Mouse (Mus musculus): Measurements from ENCODE around the gene Gm9774.

Gene Gm9774

GRCm38 (mm10) chr3:92429323-92429722 lies at the start of gene Gm9774:
Gene Gm9774, minus strand, starts transcription at chr3:92429423.
- DNase-seq (ENCODE audit: low spot score in 2 of 2): no peak

DNA sequence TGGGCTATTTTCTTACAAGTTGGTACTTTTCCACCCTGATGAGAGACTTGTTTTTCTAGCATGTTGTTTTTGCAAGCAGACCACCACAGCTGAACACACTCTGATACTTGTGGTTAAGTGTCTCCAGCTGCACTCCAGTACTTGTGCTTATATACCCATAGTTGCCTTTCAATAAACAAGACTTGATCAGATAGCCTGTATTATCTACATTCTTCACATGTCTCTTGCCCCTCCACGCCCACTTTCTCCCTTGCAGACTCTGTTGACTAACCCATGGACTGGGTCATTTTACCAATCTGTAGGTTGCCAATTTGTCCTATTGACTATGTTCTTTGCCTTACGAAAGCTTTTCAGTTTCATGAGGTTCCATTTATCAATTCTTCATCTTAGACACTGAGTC lies 40.9 kb upstream of the Gm9774 start:
- no peak for DNase-seq (ENCODE audit: low spot score in 2 of 2)

DNA sequence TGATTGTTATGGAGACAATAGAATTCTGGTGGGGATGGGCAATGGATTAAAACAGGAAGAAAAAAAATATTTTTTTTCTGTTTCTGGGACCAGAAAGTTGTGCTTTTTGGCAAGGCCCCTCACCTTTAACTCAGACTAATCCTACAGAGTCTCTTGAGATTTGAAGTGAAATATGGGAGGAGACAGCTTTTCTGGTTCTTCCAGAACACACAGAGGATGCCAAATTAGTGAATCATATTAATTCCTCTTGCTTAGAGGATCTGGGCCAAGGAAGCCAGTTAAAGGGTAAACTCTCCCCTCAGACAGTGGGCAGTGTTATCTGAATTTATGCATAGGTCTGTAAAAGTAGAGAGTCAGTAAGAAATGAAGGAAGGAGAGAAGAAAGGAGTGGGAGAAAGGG lies 38.2 kb upstream of the Gm9774 start:
- no peak for DNase-seq (ENCODE audit: low spot score in 2 of 2)

DNA sequence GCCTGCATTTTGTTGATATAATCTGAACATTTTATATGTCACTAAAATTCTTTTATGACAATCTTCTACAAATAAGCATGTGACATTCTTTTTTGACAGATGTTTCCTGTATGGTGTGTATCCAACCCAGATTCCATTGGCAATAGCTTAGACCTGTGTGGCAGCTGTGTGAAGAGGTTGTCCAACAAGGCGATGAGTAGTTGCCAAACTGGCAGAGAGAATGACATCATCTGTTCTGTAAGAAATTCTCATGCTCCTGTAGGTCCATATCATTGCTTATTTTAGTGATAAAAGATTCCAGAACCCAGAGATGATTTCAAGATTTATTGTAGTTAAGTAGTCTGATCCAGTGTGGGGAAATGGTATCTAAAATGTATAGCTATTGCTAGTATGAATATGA lies 37.4 kb upstream of the Gm9774 start:
- no peak for DNase-seq (ENCODE audit: low spot score in 2 of 2)

DNA sequence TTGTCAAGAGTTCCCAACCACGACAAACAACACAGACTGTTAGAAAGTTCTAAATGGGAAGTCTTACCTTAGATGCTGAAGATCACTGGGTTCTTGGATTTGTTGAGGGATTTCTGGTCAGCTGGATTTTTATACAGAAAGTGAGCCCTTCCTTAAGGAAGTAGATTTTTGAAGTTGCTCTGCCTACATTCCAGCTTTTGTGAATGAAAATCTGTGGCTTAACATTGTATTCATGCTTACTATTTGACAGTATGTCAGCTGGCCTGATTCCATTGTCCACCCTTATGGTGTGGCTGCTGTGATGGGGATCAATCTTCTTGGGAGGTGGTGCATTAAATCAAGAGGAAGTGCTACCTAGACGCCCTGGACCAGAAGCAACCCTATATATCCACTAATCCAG lies 29.4 kb upstream of the Gm9774 start, which contains the start of gene Sprr3:
Sprr3 (minus strand) TSS at position 101 of the 400 bp plus-strand sequence.
- no peak for DNase-seq (ENCODE audit: low spot score in 2 of 2)

- DNase-seq (ENCODE audit: low spot score in 2 of 2): no peak
These were observed 25.9 kb upstream of the Gm9774 start for GRCm38 (mm10) chr3:92455151-92455550.

DNA sequence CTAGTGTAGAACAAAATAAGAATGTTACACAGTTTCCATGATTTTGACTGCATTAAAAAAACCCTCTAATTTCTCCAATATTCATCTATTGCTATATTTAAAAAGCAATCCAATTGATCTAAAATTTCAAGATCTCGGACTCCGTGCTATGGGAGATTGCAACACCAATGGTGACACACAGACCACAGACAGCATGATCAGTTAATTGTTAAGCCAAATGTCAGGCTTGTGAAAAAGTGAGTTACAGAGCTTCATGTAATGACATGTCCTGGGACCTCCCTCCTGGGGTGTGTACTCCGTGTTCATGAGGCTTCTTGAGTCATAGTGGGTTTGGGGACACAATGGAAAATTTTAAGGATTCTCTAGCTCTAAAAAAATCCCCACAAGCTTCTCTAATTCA lies 11.0 kb upstream of the Gm9774 start:
- no peak for DNase-seq (ENCODE audit: low spot score in 2 of 2)

DNA sequence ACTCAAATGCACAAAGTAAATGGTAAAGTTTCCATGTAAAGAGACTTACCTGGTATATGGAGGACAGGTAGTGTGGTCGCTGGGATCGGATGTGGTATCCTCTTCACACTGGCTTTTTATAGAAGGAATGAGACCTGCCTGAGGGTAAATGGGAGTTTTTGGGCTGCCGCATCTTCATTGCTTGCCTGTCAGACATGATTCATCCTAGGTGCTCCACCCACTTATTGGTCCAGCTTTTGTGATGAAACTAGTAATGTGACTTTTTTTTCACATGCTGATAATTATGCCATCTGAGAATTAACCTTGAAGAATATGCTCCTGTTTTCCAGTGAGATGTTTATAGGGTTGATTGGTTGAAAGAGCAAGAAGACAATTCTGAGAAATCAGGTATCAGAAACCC lies 9.5 kb upstream of the Gm9774 start, which contains the start of gene Sprr1b:
Sprr1b (minus strand) TSS at position 101 of the 400 bp plus-strand sequence.
- no peak for DNase-seq (ENCODE audit: low spot score in 2 of 2)

DNA sequence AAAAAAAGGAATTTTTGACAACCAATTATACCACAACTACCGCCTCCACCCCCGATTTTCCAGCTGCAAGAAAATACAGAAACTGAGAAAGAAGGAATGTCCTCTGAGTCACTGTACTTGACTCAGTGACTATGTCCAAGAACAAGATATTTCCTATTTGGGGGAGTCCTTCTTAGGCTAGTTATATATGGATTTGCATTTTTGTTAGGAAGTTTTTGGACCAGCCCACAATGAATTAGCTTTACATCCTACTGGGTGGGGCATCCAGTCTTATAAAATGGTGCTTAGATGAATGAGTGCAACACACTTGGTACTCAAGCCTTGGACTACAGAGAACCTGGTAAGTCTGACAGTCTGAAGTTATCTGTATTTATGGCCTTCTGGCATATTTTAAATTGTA lies 3.1 kb upstream of the Gm9774 start, which contains the start of gene Sprr2k:
Sprr2k (plus strand) TSS at position 301 of the 400 bp plus-strand sequence.
- no peak for DNase-seq (ENCODE audit: low spot score in 2 of 2)

GRCm38 (mm10) chr3:92417782-92418181 lies 11.4 kb downstream of the Gm9774 start, which contains the start of gene Sprr2j-ps:
Gene Sprr2j-ps, plus strand, starts transcription at chr3:92418082.
- DNase-seq (ENCODE audit: low spot score in 2 of 2): no peak

DNA sequence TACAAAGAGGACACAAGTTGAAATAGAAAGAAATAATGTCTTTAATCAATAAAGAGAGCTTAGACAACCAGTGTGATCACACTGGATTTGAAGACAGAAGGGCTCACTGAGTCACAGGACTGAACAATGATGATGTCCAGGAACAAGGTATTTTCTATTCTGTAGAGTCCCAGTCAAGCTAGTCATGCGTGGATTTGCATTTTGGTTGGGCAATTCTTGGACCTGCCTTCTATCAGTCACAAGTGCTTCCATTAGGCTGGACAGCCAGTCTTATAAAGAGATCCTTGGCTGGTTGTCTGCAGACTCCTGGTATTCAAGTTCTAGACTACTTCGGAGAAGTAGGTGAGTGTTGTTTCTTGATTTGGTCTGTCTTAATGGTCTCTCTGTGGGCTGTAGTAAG lies 21.5 kb downstream of the Gm9774 start, which contains the start of gene Sprr2i:
Sprr2i (plus strand) TSS at position 301 of the 400 bp plus-strand sequence.
- no peak for DNase-seq (ENCODE audit: low spot score in 2 of 2)

GRCm38 (mm10) chr3:92394301-92394700 lies 34.9 kb downstream of the Gm9774 start:
- no peak for DNase-seq (ENCODE audit: low spot score in 2 of 2)

GRCm38 (mm10) chr3:92385385-92385784 lies 43.8 kb downstream of the Gm9774 start, which contains the start of gene Sprr2h:
Gene Sprr2h, plus strand, starts transcription at chr3:92385685.
- no peak for DNase-seq (ENCODE audit: low spot score in 2 of 2)

All from right cerebral cortex, postnatal 10 days (tissue).